Mouse (Mus musculus) intestine, embryonic 14.5 days (tissue): ENCODE data around the gene Rgs6. TPM values are rescaled to one million over a fixed set of nuclear protein-coding genes. Genes with fewer than 3 reads are reported as not detected.

Experiments used
- ATAC-seq: fragments of 200-750 bp; cut with Nextera tagmentation; replicated peaks from 2 replicates; pipeline ENCODE4 v1.8.0; 2017; ENCODE audit warnings: low read depth, moderate number of reproducible peaks, moderate TSS enrichment, moderate library complexity; ENCODE audit not compliant: low FRiP score, low TSS enrichment
- DNase-seq: peaks from one replicate; pipeline ENCODE4 v3.0.0-alpha.2; 2018; ENCODE audit warnings: low spot score
- H3K27ac ChIP-seq: fragments of 300-500 bp; sonication (generic); 2 replicates; pipeline ENCODE4 v1.5.1; 2014; ENCODE audit warnings: low read depth, mild to moderate bottlenecking, control low read depth
- H3K27me3 ChIP-seq: fragments of 300-500 bp; sonication (generic); replicated peaks from 2 replicates; pipeline ENCODE4 v1.6.1; 2014; ENCODE audit warnings: low read length, control low read depth; ENCODE audit not compliant: control insufficient read depth, insufficient read depth
- H3K36me3 ChIP-seq: fragments of 300-500 bp; sonication (generic); 2 replicates; pipeline ENCODE4 v1.6.1; 2014; ENCODE audit warnings: low read length, control low read depth; ENCODE audit not compliant: control insufficient read depth, insufficient read depth
- H3K4me1 ChIP-seq: fragments of 300-500 bp; sonication (generic); replicated peaks from 2 replicates; pipeline ENCODE4 v1.6.1; 2014; ENCODE audit warnings: low read length, control low read depth, mixed read lengths; ENCODE audit not compliant: control insufficient read depth, insufficient read depth
- H3K4me2 ChIP-seq: fragments of 300-500 bp; sonication (generic); 2 replicates; pipeline ENCODE4 v1.6.1; 2014; ENCODE audit warnings: low read length
- H3K4me3 ChIP-seq: fragments of 300-500 bp; sonication (generic); 2 replicates; pipeline ENCODE4 v1.5.1; 2014; ENCODE audit warnings: low read depth, low read length, control low read depth, mixed read lengths
- H3K9ac ChIP-seq: fragments of 300-500 bp; sonication (generic); 2 replicates; pipeline ENCODE4 v1.6.1; 2014; ENCODE audit warnings: mild to moderate bottlenecking, low read length
- H3K9me3 ChIP-seq: fragments of 300-500 bp; sonication (generic); 2 replicates; pipeline ENCODE4 v1.6.1; 2016; ENCODE audit warnings: low read length, control low read depth; ENCODE audit not compliant: control insufficient read depth
- WGBS: fragments of 180-500 bp; shearing (Covaris S2); extraction: QIAGEN DNeasy Blood & Tissue Kit; methylation state at CpG from one replicate; pipeline ENCODE4 v1.1.7; 2014; 5-methylcytosine and 5-hydroxymethylcytosine counted together
- polyA plus RNA-seq: library from polyadenylated mRNA; unstranded; fragments of >200 nt; fragmentation: Nextera tagmentation; extraction: Ambion mirVana; gene quantifications from 2 replicates; pipeline ENCODE4 v1.2.1, GENCODE M21; 2014

Rgs6 gene
- polyA plus RNA-seq, 1 experiment from 2014 or later: 1.9 TPM

- H3K9ac ChIP-seq: no peak overlapping the region
- no peaks in the 10 kb centered on the region for H3K4me1 ChIP-seq
- no peaks in the 10 kb centered on the region for H3K27me3 ChIP-seq
- H3K9me3 ChIP-seq: 0 out of 2 replicates have a peak, but pooled peaks cover 3% of the 10 kb centered on the region
- H3K27ac ChIP-seq: no peak overlapping the region
- 59% methylated on average over 4 of the region's 4 CpGs for WGBS
- no peak overlapping the region for H3K4me3 ChIP-seq
- H3K4me2 ChIP-seq: no peak overlapping the region
- ATAC-seq (no peak), DNase-seq (no peak)
- no peaks in the 10 kb centered on the region for H3K36me3 ChIP-seq
Measured at GRCm38 (mm10) chr12:83011056-83011565, 423.0 kb downstream of the Rgs6 start.

GRCm38 (mm10) chr12:83013918-83014691, 426.0 kb downstream of the Rgs6 start:
- Histone ChIP-seq H3K9ac (no peak overlapping the region), H3K27me3 (no peaks in the 10 kb centered on the region), H3K27ac (no peak overlapping the region), H3K36me3 (no peaks in the 10 kb centered on the region), H3K9me3 (no peaks in the 10 kb centered on the region), H3K4me3 (no peak overlapping the region), H3K4me2 (no peak overlapping the region), H3K4me1 (no peaks in the 10 kb centered on the region)
- WGBS: 58% methylated on average over 4 of the region's 4 CpGs
- no peak for ATAC-seq
- no peak for DNase-seq

- no peaks in the 10 kb centered on the region for H3K9me3 ChIP-seq
- no peaks in the 10 kb centered on the region for H3K36me3 ChIP-seq
- no peak overlapping the region for H3K27ac ChIP-seq
- H3K9ac ChIP-seq: no peak overlapping the region
- DNase-seq (no peak), ATAC-seq (no peak)
- H3K4me1 ChIP-seq: no peaks in the 10 kb centered on the region
- H3K4me2 ChIP-seq: no peak overlapping the region
- 26% methylated on average over 2 of the region's 2 CpGs for WGBS
- no peak overlapping the region for H3K4me3 ChIP-seq
- no peaks in the 10 kb centered on the region for H3K27me3 ChIP-seq
Measured at GRCm38 (mm10) chr12:83014848-83015247, 426.8 kb downstream of the Rgs6 start.

GRCm38 (mm10) chr12:83015366-83015765, 427.3 kb downstream of the Rgs6 start:
- no peak for DNase-seq

GRCm38 (mm10) chr12:83016486-83016885, 428.4 kb downstream of the Rgs6 start:
- H3K9me3 ChIP-seq: no peaks in the 10 kb centered on the region
- H3K9ac ChIP-seq: no peak overlapping the region
- WGBS: 79% methylated on average over 6 of the region's 6 CpGs
- no peaks in the 10 kb centered on the region for H3K4me1 ChIP-seq
- H3K36me3 ChIP-seq: no peaks in the 10 kb centered on the region
- no peak overlapping the region for H3K4me3 ChIP-seq
- H3K27ac ChIP-seq: no peak overlapping the region
- no peak overlapping the region for H3K4me2 ChIP-seq
- ATAC-seq (no peak), DNase-seq (no peak)
- no peaks in the 10 kb centered on the region for H3K27me3 ChIP-seq

More at GRCm38 (mm10) chr12:83015366-83015765, 427.3 kb downstream of the Rgs6 start:
- H3K27ac ChIP-seq: no peak overlapping the region
- H3K4me3 ChIP-seq: no peak overlapping the region
- H3K9ac ChIP-seq: no peak overlapping the region
- 63% methylated on average over 5 of the region's 5 CpGs for WGBS
- no peaks in the 10 kb centered on the region for H3K27me3 ChIP-seq
- H3K36me3 ChIP-seq: no peaks in the 10 kb centered on the region
- ATAC-seq: no peak
- no peaks in the 10 kb centered on the region for H3K4me1 ChIP-seq
- no peak overlapping the region for H3K4me2 ChIP-seq
- no peaks in the 10 kb centered on the region for H3K9me3 ChIP-seq

GRCm38 (mm10) chr12:83018005-83018404, 429.9 kb downstream of the Rgs6 start:
- Histone ChIP-seq H3K4me2 (no peak overlapping the region), H3K9me3 (no peaks in the 10 kb centered on the region), H3K4me3 (no peak overlapping the region), H3K9ac (no peak overlapping the region), H3K36me3 (no peaks in the 10 kb centered on the region), H3K27ac (no peak overlapping the region), H3K4me1 (no peaks in the 10 kb centered on the region), H3K27me3 (no peaks in the 10 kb centered on the region)
- ATAC-seq (no peak), DNase-seq (peak; percentile 98)
- WGBS: 7% methylated on average over 3 of the region's 3 CpGs

GRCm38 (mm10) chr12:83026985-83027384, 438.9 kb downstream of the Rgs6 start:
- ATAC-seq: no peak
- Histone ChIP-seq H3K4me2 (no peak overlapping the region), H3K27ac (no peak overlapping the region), H3K4me3 (no peak overlapping the region), H3K9ac (no peak overlapping the region), H3K27me3 (no peaks in the 10 kb centered on the region), H3K36me3 (no peaks in the 10 kb centered on the region), H3K4me1 (no peaks in the 10 kb centered on the region), H3K9me3 (no peaks in the 10 kb centered on the region)
- DNase-seq: no peak
- WGBS: 50% methylated on average over 3 of the region's 3 CpGs

- no peaks in the 10 kb centered on the region for H3K9me3 ChIP-seq
- no peak for ATAC-seq
- H3K4me2 ChIP-seq: no peak overlapping the region
- no peaks in the 10 kb centered on the region for H3K27me3 ChIP-seq
- no peaks in the 10 kb centered on the region for H3K4me1 ChIP-seq
- no peak overlapping the region for H3K9ac ChIP-seq
- DNase-seq: no peak
- H3K36me3 ChIP-seq: no peaks in the 10 kb centered on the region
- H3K4me3 ChIP-seq: no peak overlapping the region
- 56% methylated on average over 7 of the region's 7 CpGs for WGBS
- H3K27ac ChIP-seq: no peak overlapping the region
Measured at GRCm38 (mm10) chr12:83033171-83033835, 445.2 kb downstream of the Rgs6 start.
